Mouse (Mus musculus): ENCODE data around the gene Gm8879. TPM values are rescaled to one million over a fixed set of nuclear protein-coding genes. Genes with fewer than 3 reads are reported as not detected.
"Not testable (repeated sequence)": the region's sequence is repeated elsewhere in the genome, so short reads cannot be mapped to it uniquely, and the experiment has no call there.

The Gm8879 gene
- not detected in 2 replicates for polyA plus RNA-seq (2015; fragmentation: Nextera tagmentation; extraction: Ambion mirVana)

DNA sequence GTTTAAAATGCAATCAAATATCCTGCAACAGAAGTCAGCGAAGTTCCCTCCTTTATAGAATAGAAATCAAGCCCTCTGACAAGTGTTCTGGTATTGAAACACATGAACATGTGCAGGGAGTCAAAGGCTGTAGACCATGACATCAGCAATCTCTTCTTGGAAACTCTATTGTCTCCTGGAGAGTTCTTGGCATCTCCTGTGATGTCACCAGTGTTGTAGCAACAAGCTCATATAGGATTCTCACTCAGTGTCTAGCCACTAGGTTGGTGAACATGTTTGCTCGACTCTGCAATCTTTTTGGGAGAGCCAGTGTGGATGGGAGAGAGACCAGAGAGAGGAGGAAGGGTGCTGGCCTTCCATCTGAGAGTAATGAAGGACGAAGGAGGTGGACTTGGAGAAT, at the start of gene Gm8879:
Gene Gm8879, plus strand, starts transcription at position 301 of the 400 bp plus-strand sequence.
- whole genome bisulfite sequencing: no CpG with 5 or more reads among the region's 3 CpGs
- not testable (repeated sequence) for ATAC-seq (replicated peaks; ENCODE audit: extremely low read depth, insufficient read depth, low FRiP score); H3K4me1 ChIP-seq (ENCODE audit: control insufficient read depth, insufficient read depth, low read length); H3K27ac ChIP-seq (ENCODE audit: low read length); H3K27me3 ChIP-seq (ENCODE audit: control insufficient read depth, insufficient read depth, low read length); H3K9me3 ChIP-seq (replicated peaks; ENCODE audit: control insufficient read depth, low read length); H3K9ac ChIP-seq (ENCODE audit: low read length); H3K4me3 ChIP-seq (ENCODE audit: low read length); H3K36me3 ChIP-seq (ENCODE audit: control insufficient read depth, insufficient read depth); H3K4me2 ChIP-seq (ENCODE audit: low read depth, low read length)

DNA sequence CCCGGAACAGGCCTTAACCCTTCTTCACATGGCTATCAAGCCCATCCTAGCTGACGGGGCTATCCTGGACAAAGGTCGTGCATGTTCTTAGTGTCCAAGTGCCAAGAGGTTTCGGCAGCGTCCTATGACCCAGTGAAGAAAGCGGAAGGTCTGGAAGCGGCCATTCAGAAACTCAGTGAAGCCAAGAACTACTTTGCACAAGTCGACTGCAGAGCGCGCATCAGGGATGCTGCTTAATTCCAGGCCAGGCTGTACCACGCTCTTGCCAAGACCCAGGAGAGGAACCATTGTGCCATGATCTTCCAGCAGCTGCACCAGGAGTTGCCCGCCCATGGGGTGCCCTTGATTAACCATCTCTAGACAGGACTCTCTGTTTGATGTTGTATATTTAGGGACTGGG, 10.6 kb downstream of the Gm8879 start:
- 88% methylated on average over 12 of the region's 12 CpGs for WGBS
- not testable (repeated sequence) for H3K27me3 ChIP-seq (ENCODE audit: control insufficient read depth, insufficient read depth, low read length); H3K4me1 ChIP-seq (ENCODE audit: control insufficient read depth, insufficient read depth, low read length); H3K4me2 ChIP-seq (ENCODE audit: low read depth, low read length); ATAC-seq (replicated peaks; ENCODE audit: extremely low read depth, insufficient read depth, low FRiP score); H3K9ac ChIP-seq (ENCODE audit: low read length); H3K27ac ChIP-seq (ENCODE audit: low read length); H3K4me3 ChIP-seq (ENCODE audit: low read length); H3K9me3 ChIP-seq (replicated peaks; ENCODE audit: control insufficient read depth, low read length); H3K36me3 ChIP-seq (ENCODE audit: control insufficient read depth, insufficient read depth)

Other genes with a start within 250 kb of the Gm8879 start
- not detected in 2 replicates for gene Gm8871, start 179.8 kb upstream of the Gm8879 start, polyA plus RNA-seq (2015; fragmentation: Nextera tagmentation; extraction: Ambion mirVana)
- gene Gm8857, start 179.8 kb upstream of the Gm8879 start, polyA plus RNA-seq (2015; fragmentation: Nextera tagmentation; extraction: Ambion mirVana): not detected in 2 replicates
- not detected in 2 replicates for gene Gm5861, start 55.4 kb downstream of the Gm8879 start, polyA plus RNA-seq (2015; fragmentation: Nextera tagmentation; extraction: Ambion mirVana)
- not detected in 2 replicates for gene Gm8890, start 128.4 kb downstream of the Gm8879 start, polyA plus RNA-seq (2015; fragmentation: Nextera tagmentation; extraction: Ambion mirVana)
- gene Speer1, start 213.9 kb downstream of the Gm8879 start, polyA plus RNA-seq (2015; fragmentation: Nextera tagmentation; extraction: Ambion mirVana): not detected in 2 replicates